Mouse (Mus musculus): ENCODE data around the gene Gtf3c1. TPM values are rescaled to one million over a fixed set of nuclear protein-coding genes. Genes with fewer than 3 reads are reported as not detected.
A peak's percentile ranks its signal among the peaks of the same experiment; 100 is the strongest.

Gene Gtf3c1
- total and polyA plus RNA-seq, 2 experiments from 2014 or later: 14.9 to 66.6 TPM

DNA sequence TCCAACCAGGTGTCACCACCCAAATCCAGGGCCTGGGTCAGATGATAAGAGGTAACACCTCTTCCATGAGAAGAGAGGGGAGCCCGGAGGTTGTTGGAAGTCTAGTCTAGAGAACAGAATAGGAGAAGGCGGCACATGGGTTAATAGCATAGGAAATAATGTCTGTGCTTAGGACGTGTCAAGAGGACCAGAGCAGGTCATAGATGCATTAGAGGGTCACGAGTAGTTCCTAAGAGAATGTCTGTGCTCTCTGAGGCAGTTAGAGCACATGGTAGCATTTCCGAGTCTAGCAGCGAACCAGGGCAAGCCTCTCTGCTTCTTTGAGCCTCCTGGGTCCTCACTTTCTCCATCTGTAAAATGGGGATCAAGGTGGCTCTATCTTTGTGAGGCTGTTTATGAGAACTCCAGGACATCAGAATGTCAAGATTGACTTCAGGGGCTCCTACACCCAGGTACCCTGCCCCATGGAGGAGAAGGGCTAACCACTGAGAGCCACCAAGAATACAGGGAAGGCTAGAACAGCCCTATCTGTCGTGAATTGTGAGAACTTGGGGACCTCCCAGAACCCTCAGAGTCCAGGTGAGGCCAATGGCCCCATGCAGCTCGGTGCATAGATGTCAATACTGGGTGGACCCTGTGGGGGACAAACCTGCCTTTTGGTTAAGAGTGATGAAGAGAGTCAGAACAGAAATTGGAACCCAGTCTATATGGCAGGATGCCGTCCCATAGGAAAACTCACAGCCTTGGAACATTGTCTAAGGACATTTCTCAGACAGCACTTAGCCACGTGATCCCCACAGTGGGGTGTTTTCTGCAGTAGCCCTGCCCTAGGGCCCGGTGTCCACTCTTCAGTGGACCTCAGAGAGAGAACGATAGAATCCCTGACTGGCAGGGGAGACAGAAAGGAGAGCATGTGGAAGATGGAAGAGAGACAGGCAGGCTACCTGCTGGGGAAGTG lies 102.9 kb downstream of the Gtf3c1 start:
- Histone ChIP-seq H3K9ac (replicated peaks; ENCODE audit: low read depth, low read length) (no peak overlapping the region), H3K4me1 (ENCODE audit: control insufficient read depth, insufficient read depth) (no peaks in the 10 kb centered on the region), H3K4me3 (ENCODE audit: low read depth, low read length) (no peak overlapping the region; the same call in 1 of the 2 replicates), H3K27me3 (ENCODE audit: control insufficient read depth, insufficient read depth, low read length) (no peaks in the 10 kb centered on the region), H3K9me3 (replicated peaks; ENCODE audit: control insufficient read depth, low read length) (no peaks in the 10 kb centered on the region), H3K27ac (ENCODE audit: low read depth) (no peak overlapping the region), H3K4me2 (ENCODE audit: low read depth, low read length) (peak overlapping the region; percentile 3; the same call in 1 of the 2 replicates), H3K36me3 (replicated peaks; ENCODE audit: control insufficient read depth, insufficient read depth, low read length) (no peaks in the 10 kb centered on the region)
- ATAC-seq (ENCODE audit: insufficient read depth, low read depth): no peak
- 67% methylated on average over 12 of the region's 12 CpGs for WGBS
- DNase-seq (ENCODE audit: low spot score): no peak
- no peak for TF ChIP-seq EP300 (IDR thresholded peaks at IDR 0.05; ENCODE audit: low read depth)
- TF ChIP-seq CTCF (IDR thresholded peaks at IDR 0.05; ENCODE audit: low read depth): no peak

DNA sequence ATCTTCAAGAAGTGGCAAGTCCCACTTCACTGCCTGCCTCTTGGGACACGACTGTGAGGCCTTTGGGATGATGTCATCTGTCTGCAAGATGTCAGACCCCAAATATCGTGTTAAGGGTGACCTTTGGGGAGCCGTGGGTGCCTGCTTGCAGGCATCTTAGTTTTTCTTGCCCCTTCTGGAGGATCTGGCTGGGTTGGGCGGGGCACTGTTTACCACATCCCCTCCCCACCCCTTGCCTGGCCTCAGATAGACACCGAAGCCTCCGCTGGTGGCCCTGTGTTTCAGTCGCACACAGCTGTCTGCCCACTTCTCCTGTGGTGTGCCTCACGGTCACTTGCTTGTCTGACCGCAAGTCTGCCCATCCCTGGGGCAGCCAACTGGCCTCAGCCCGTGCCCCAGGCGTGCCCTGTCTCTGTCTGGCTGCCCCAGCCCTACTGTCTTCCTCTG lies 104.4 kb downstream of the Gtf3c1 start, which contains the start of gene Il21r:
Il21r (plus strand) TSS at position 245 of the 447 bp plus-strand sequence.
- WGBS: 55% methylated on average over 11 of the region's 11 CpGs
- H3K4me3 ChIP-seq (ENCODE audit: low read depth, low read length): peak within 1 kb of the TSS; percentile 19; the same call in 1 of the 2 replicates
- TF ChIP-seq EP300 (IDR thresholded peaks at IDR 0.05; ENCODE audit: low read depth) (no peak), CTCF (IDR thresholded peaks at IDR 0.05; ENCODE audit: low read depth) (no peak)
- no peak within 1 kb of the TSS for H3K9ac ChIP-seq (replicated peaks; ENCODE audit: low read depth, low read length)
- no peaks in the 10 kb centered on the region for H3K4me1 ChIP-seq (ENCODE audit: control insufficient read depth, insufficient read depth)
- peak within 1 kb of the TSS; percentile 3; the same call in 1 of the 2 replicates for H3K4me2 ChIP-seq (ENCODE audit: low read depth, low read length)
- no peak for DNase-seq (ENCODE audit: low spot score)
- H3K27ac ChIP-seq (ENCODE audit: low read depth): no peak within 1 kb of the TSS
- no peak for ATAC-seq (ENCODE audit: insufficient read depth, low read depth)
- H3K27me3 ChIP-seq (ENCODE audit: control insufficient read depth, insufficient read depth, low read length): no peaks in the 10 kb centered on the region
- H3K36me3 ChIP-seq (replicated peaks; ENCODE audit: control insufficient read depth, insufficient read depth, low read length): no peaks in the 10 kb centered on the region
- no peaks in the 10 kb centered on the region for H3K9me3 ChIP-seq (replicated peaks; ENCODE audit: control insufficient read depth, low read length)

DNA sequence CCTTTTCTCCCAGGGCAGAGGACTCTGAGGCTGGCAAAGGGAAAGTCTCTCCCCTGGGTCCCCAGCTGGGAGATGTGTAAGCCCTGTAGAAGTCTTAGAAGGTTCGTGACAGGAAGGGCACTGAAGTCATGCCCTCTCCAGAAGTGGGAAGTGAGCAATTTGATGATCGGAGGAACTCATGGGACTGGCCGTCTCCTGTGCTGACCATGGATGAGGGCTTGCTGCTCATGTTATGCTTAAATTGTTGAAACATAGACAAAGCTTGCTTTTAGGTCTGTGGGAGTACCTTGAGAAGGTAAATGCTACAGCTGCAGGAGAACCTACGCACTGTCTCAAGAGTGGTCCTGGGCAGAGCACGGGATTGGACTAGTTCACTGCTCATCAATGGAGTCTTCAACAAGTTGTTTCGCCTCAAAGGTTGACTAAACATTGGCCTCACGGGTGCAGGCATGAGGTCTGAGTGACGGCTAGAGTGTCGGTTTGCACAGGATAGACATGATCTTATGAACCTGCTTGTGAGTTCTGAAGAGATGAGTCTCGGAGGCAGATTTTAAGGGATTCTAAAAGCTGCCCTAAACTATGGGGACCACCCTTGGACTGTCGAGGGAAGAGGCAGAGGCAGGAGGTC lies 105.6 kb downstream of the Gtf3c1 start:
- 71% methylated on average over 11 of the region's 11 CpGs for WGBS

DNA sequence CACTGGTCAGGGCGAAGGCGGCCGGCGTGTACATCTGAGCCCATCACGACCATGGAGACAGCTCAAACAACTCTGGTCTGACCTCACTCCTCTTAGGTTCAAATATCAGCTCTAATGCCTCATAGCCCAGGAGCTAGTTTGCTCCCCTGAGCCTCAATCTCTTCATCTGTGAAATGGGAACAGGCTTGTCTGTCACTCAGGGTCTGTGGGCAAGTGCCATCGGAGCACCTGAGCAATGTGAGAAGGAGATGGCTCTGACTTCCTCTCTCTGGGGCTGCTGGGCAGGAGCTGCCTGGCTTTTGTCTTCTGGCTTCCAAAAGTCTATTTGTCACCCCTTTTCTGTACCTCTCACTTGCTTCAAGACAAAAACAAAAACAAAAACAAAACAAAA lies 106.3 kb downstream of the Gtf3c1 start:
- no peaks in the 10 kb centered on the region for H3K4me1 ChIP-seq (ENCODE audit: control insufficient read depth, insufficient read depth)
- no peaks in the 10 kb centered on the region for H3K27me3 ChIP-seq (ENCODE audit: control insufficient read depth, insufficient read depth, low read length)
- no peaks in the 10 kb centered on the region for H3K36me3 ChIP-seq (replicated peaks; ENCODE audit: control insufficient read depth, insufficient read depth, low read length)
- ATAC-seq (ENCODE audit: insufficient read depth, low read depth) (no peak), DNase-seq (ENCODE audit: low spot score) (no peak)
- TF ChIP-seq CTCF (IDR thresholded peaks at IDR 0.05; ENCODE audit: low read depth) (no peak), EP300 (IDR thresholded peaks at IDR 0.05; ENCODE audit: low read depth) (no peak)
- no peaks in the 10 kb centered on the region for H3K9me3 ChIP-seq (replicated peaks; ENCODE audit: control insufficient read depth, low read length)
- H3K4me2 ChIP-seq (ENCODE audit: low read depth, low read length): no peak overlapping the region
- H3K27ac ChIP-seq (ENCODE audit: low read depth): no peak overlapping the region
- H3K4me3 ChIP-seq (ENCODE audit: low read depth, low read length): no peak overlapping the region
- 84% methylated on average over 6 of the region's 6 CpGs for WGBS
- H3K9ac ChIP-seq (replicated peaks; ENCODE audit: low read depth, low read length): no peak overlapping the region

More for the DNA sequence above, 105.6 kb downstream of the Gtf3c1 start:
- DNase-seq (ENCODE audit: low spot score) (no peak), ATAC-seq (ENCODE audit: insufficient read depth, low read depth) (no peak)
- Histone ChIP-seq H3K27ac (ENCODE audit: low read depth) (no peak overlapping the region), H3K36me3 (replicated peaks; ENCODE audit: control insufficient read depth, insufficient read depth, low read length) (no peaks in the 10 kb centered on the region), H3K9ac (replicated peaks; ENCODE audit: low read depth, low read length) (no peak overlapping the region), H3K4me1 (ENCODE audit: control insufficient read depth, insufficient read depth) (no peaks in the 10 kb centered on the region), H3K9me3 (replicated peaks; ENCODE audit: control insufficient read depth, low read length) (no peaks in the 10 kb centered on the region), H3K4me3 (ENCODE audit: low read depth, low read length) (no peak overlapping the region), H3K4me2 (ENCODE audit: low read depth, low read length) (no peak overlapping the region), H3K27me3 (ENCODE audit: control insufficient read depth, insufficient read depth, low read length) (no peaks in the 10 kb centered on the region)
- TF ChIP-seq EP300 (IDR thresholded peaks at IDR 0.05; ENCODE audit: low read depth): no peak
- no peak for TF ChIP-seq CTCF (IDR thresholded peaks at IDR 0.05; ENCODE audit: low read depth)

DNA sequence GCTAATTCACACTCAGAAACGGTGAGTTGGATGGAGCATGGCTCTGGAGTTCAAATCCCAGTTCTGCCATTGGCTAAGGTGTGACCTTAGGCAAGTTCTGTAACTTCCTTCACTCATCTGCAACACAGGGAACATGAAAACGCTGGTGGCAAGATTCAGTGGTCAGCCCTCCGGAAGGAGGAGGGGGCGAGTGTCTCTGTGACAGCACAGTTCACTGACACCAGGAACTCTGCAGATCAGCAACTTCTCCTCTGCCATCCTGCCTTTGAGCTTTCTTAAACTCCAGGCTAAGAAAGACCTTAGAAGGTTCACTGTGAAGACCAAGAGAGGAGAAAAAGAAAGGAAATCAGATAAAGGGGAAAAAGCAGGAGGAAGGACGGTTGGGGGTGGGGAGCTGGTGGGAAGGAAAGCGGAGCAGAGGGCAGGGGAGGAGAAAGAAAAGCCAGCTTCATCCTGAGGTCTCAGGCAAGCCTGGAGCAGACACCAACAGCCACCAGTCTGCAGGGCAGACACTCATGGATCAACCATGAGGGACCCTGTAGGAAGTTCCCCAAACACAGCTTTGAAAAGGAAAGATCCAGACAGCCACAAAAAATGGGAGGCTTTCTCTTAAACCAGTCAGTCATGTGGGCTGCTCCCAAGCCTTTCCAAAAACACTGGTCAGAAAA lies 106.8 kb downstream of the Gtf3c1 start:
- WGBS: 30% methylated on average over 6 of the region's 6 CpGs
- H3K4me3 ChIP-seq (ENCODE audit: low read depth, low read length): no peak overlapping the region
- ATAC-seq (ENCODE audit: insufficient read depth, low read depth): no peak
- H3K27me3 ChIP-seq (ENCODE audit: control insufficient read depth, insufficient read depth, low read length): no peaks in the 10 kb centered on the region
- H3K9me3 ChIP-seq (replicated peaks; ENCODE audit: control insufficient read depth, low read length): no peaks in the 10 kb centered on the region
- no peak overlapping the region for H3K27ac ChIP-seq (ENCODE audit: low read depth)
- no peak for TF ChIP-seq CTCF (IDR thresholded peaks at IDR 0.05; ENCODE audit: low read depth)
- no peak for TF ChIP-seq EP300 (IDR thresholded peaks at IDR 0.05; ENCODE audit: low read depth)
- no peak for DNase-seq (ENCODE audit: low spot score)
- no peak overlapping the region for H3K9ac ChIP-seq (replicated peaks; ENCODE audit: low read depth, low read length)
- H3K36me3 ChIP-seq (replicated peaks; ENCODE audit: control insufficient read depth, insufficient read depth, low read length): no peaks in the 10 kb centered on the region
- H3K4me2 ChIP-seq (ENCODE audit: low read depth, low read length): no peak overlapping the region
- no peaks in the 10 kb centered on the region for H3K4me1 ChIP-seq (ENCODE audit: control insufficient read depth, insufficient read depth)

All from heart, postnatal 0 days (tissue).